In genomic region chr12:112265289-112265969, GRCm38 (mm10) we compare ENCODE assay signal across 20 mouse cellular contexts.
DNase-seq lines count a peak whose midpoint lies in the region; ATAC-seq and TF ChIP-seq lines count a peak whose summit lies in the region.
"Had no signal": no experiment of that assay in that cellular context is flagged by ENCODE, and none has a peak within 500 bp of the region (broad histone marks: within the 10 kb centered on the region; RNA-seq: fewer than 3 reads in every experiment).

No protein-coding gene starts in this region.

- 75% methylated on average over 10 of the region's 10 CpGs for WGBS in heart, embryonic 11.5 days (ENCODE audit: insufficient replicate concordance)
- WGBS in kidney, postnatal 0 days = 12% methylated on average over 10 of the region's 10 CpGs
- WGBS in kidney, adult 2 months = 38% methylated on average over 10 of the region's 10 CpGs
- WGBS in embryonic facial prominence, embryonic 13.5 days = 42% methylated on average over 10 of the region's 10 CpGs
- WGBS in limb, embryonic 14.5 days = 7% methylated on average over 10 of the region's 10 CpGs

- ATAC-seq in heart, embryonic 11.5 days (replicated peaks; ENCODE audit: insufficient number of reproducible peaks, low FRiP score, low TSS enrichment) = no peak
- ATAC-seq in kidney, postnatal 0 days (replicated peaks; ENCODE audit: low FRiP score, low read depth) = no peak
- peak; percentile 52; the same call in 1 of the 2 replicates for ATAC-seq in embryonic facial prominence, embryonic 13.5 days (ENCODE audit: insufficient number of reproducible peaks, insufficient read depth, low FRiP score, low TSS enrichment, low read depth)
- peak; percentile 54 for ATAC-seq in limb, embryonic 14.5 days (ENCODE audit: low FRiP score, low read depth)
- ATAC-seq: forebrain, embryonic 13.5 days had no signal

- H3K27me3 ChIP-seq in heart, embryonic 11.5 days (ENCODE audit: control insufficient read depth, insufficient read depth, low read length) = no peaks in the 10 kb centered on the region; the same call in none of the 2 replicates
- H3K27me3 ChIP-seq in kidney, postnatal 0 days (ENCODE audit: insufficient read depth, low read length) = no peaks in the 10 kb centered on the region; the same call in none of the 2 replicates
- H3K27me3 ChIP-seq in kidney, adult 2 months (replicated peaks; ENCODE audit: control insufficient read depth, insufficient read depth, low read length) = no peaks in the 10 kb centered on the region
- H3K27me3 ChIP-seq in embryonic facial prominence, embryonic 13.5 days = peaks cover 9% of the 10 kb centered on the region
- H3K27me3 ChIP-seq in limb, embryonic 14.5 days (ENCODE audit: control insufficient read depth, insufficient read depth, low read length) = no peaks in the 10 kb centered on the region

- no peaks in the 10 kb centered on the region for H3K36me3 ChIP-seq in heart, embryonic 11.5 days (ENCODE audit: control insufficient read depth, insufficient read depth, low read length)
- H3K36me3 ChIP-seq in kidney, postnatal 0 days (ENCODE audit: insufficient read depth, low read length) = no peaks in the 10 kb centered on the region
- H3K36me3 ChIP-seq in kidney, adult 2 months (ENCODE audit: control insufficient read depth, insufficient read depth, low read length) = no peaks in the 10 kb centered on the region
- H3K36me3 ChIP-seq in embryonic facial prominence, embryonic 13.5 days = no peaks in the 10 kb centered on the region
- no peaks in the 10 kb centered on the region for H3K36me3 ChIP-seq in limb, embryonic 14.5 days (ENCODE audit: control insufficient read depth, insufficient read depth, low read length)

- DNase-seq in heart, postnatal 10 days = no peak
- peak; percentile 57 for DNase-seq in kidney, postnatal 0 days (ENCODE audit: low spot score)
- no peak for DNase-seq in kidney, adult 2 months
- no peak for DNase-seq in limb, embryonic 14.5 days (ENCODE audit: low spot score)
- no peak for DNase-seq in spleen, postnatal 14 days (ENCODE audit: low spot score in 2 of 2)
- DNase-seq in liver = no peak
- DNase-seq: adrenal gland, postnatal 25 days; cerebellum, adult 18-20 months; cerebellum, postnatal 36 days; gastrocnemius, adult 2 months; heart, adult 18-20 months; kidney, adult 9 months; lung, postnatal 36 days; retina, postnatal 1 day; thymus, postnatal 14 days had no signal

- H3K4me3 ChIP-seq in heart, embryonic 11.5 days (ENCODE audit: low read depth, low read length) = no peak overlapping the region
- no peak overlapping the region for H3K4me3 ChIP-seq in kidney, postnatal 0 days (replicated peaks; ENCODE audit: low read depth, low read length)
- H3K4me3 ChIP-seq in kidney, adult 2 months (ENCODE audit: insufficient read depth, low read depth, low read length) = no peak overlapping the region
- H3K4me3 ChIP-seq in embryonic facial prominence, embryonic 13.5 days = no peak overlapping the region
- H3K4me3 ChIP-seq in limb, embryonic 14.5 days (replicated peaks; ENCODE audit: low read length) = no peak overlapping the region
- H3K4me3 ChIP-seq: forebrain, embryonic 13.5 days; gastrocnemius, adult 2 months; layer of hippocampus, adult 2 months had no signal

- intact Hi-C loops in heart, postnatal 10 days (cut with DNase I) = no loop called here

- TF ChIP-seq POLR2A in kidney, adult 2 months (IDR thresholded peaks at IDR 0.05; ENCODE audit: low read depth, low read length) = no peak
- TF ChIP-seq POLR2A in limb, embryonic 14.5 days (IDR thresholded peaks at IDR 0.05; ENCODE audit: borderline replicate concordance, extremely low read depth, insufficient read depth, insufficient read length) = no peak

- TF ChIP-seq CTCF in kidney, postnatal 0 days (IDR thresholded peaks at IDR 0.05; ENCODE audit: low read depth) = no peak
- no peak for TF ChIP-seq CTCF in kidney, adult 2 months (conservative IDR thresholded peaks at IDR 0.05; ENCODE audit: insufficient read depth, insufficient read length, low read depth, low read length)

- no peak overlapping the region for H3K27ac ChIP-seq in heart, embryonic 11.5 days (ENCODE audit: low read depth, low read length)
- H3K27ac ChIP-seq in kidney, postnatal 0 days = no peak overlapping the region
- no peak overlapping the region for H3K27ac ChIP-seq in kidney, adult 2 months (ENCODE audit: insufficient read depth, low read depth, low read length)
- H3K27ac ChIP-seq in embryonic facial prominence, embryonic 13.5 days = no peak overlapping the region
- H3K27ac ChIP-seq in limb, embryonic 14.5 days (replicated peaks; ENCODE audit: low read depth, low read length) = peak overlapping the region; percentile 48
- H3K27ac ChIP-seq: gastrocnemius, adult 2 months; layer of hippocampus, adult 2 months had no signal

- no peaks in the 10 kb centered on the region for H3K9me3 ChIP-seq in heart, embryonic 11.5 days (replicated peaks; ENCODE audit: control insufficient read depth, low read length)
- H3K9me3 ChIP-seq in kidney, postnatal 0 days (replicated peaks; ENCODE audit: low read length) = no peaks in the 10 kb centered on the region
- no peaks in the 10 kb centered on the region for H3K9me3 ChIP-seq in embryonic facial prominence, embryonic 13.5 days
- H3K9me3 ChIP-seq in limb, embryonic 14.5 days (ENCODE audit: control insufficient read depth, low read length) = no peaks in the 10 kb centered on the region
- H3K9me3 ChIP-seq: forebrain, embryonic 13.5 days had no signal

- 0 out of 2 replicates have a peak overlapping the region, but pooled peaks have one; percentile 6 for H3K9ac ChIP-seq in heart, embryonic 11.5 days (ENCODE audit: low read depth, low read length)
- no peak overlapping the region for H3K9ac ChIP-seq in kidney, postnatal 0 days (ENCODE audit: low read depth, low read length)
- H3K9ac ChIP-seq in embryonic facial prominence, embryonic 13.5 days = peak overlapping the region; percentile 21; the same call in 1 of the 2 replicates
- H3K9ac ChIP-seq in limb, embryonic 14.5 days (ENCODE audit: low read depth, low read length, severe bottlenecking) = peak overlapping the region; percentile 22; the same call in 1 of the 2 replicates
- H3K9ac ChIP-seq: forebrain, embryonic 13.5 days had no signal

- no peaks in the 10 kb centered on the region for H3K4me1 ChIP-seq in heart, embryonic 11.5 days (ENCODE audit: control insufficient read depth, insufficient read depth, low read length)
- no peaks in the 10 kb centered on the region for H3K4me1 ChIP-seq in kidney, postnatal 0 days (replicated peaks; ENCODE audit: insufficient read depth, low read length)
- H3K4me1 ChIP-seq in kidney, adult 2 months (ENCODE audit: control insufficient read depth, insufficient read depth, low read length) = no peaks in the 10 kb centered on the region
- H3K4me1 ChIP-seq in embryonic facial prominence, embryonic 13.5 days = peaks cover 15% of the 10 kb centered on the region
- H3K4me1 ChIP-seq in limb, embryonic 14.5 days (ENCODE audit: control insufficient read depth, insufficient read depth, low read length) = peaks cover 22% of the 10 kb centered on the region

- H3K4me2 ChIP-seq in heart, embryonic 11.5 days = no peak overlapping the region
- H3K4me2 ChIP-seq in kidney, postnatal 0 days (ENCODE audit: low read length) = no peak overlapping the region
- H3K4me2 ChIP-seq in embryonic facial prominence, embryonic 13.5 days = no peak overlapping the region
- peak overlapping the region; percentile 15; the same call in 1 of the 2 replicates for H3K4me2 ChIP-seq in limb, embryonic 14.5 days (replicated peaks; ENCODE audit: low read depth, low read length, severe bottlenecking)
- H3K4me2 ChIP-seq: forebrain, embryonic 13.5 days; midbrain, embryonic 11.5 days had no signal

Comparison
In these comparisons a context has a peak if more than half of its experiments do, and no peak if none do; other contexts are left out.
1. ATAC-seq: peak in embryonic facial prominence, embryonic 13.5 days (single experiment) and limb, embryonic 14.5 days (single experiment); none in heart, embryonic 11.5 days (single experiment) and kidney, postnatal 0 days (single experiment).